Mouse (Mus musculus): Measurements from ENCODE around the gene Cd34. TPM values are rescaled to one million over a fixed set of nuclear protein-coding genes. Genes with fewer than 3 reads are reported as not detected.

The Cd34 gene
- polyA plus RNA-seq, 1 experiment, result not detected

DNA sequence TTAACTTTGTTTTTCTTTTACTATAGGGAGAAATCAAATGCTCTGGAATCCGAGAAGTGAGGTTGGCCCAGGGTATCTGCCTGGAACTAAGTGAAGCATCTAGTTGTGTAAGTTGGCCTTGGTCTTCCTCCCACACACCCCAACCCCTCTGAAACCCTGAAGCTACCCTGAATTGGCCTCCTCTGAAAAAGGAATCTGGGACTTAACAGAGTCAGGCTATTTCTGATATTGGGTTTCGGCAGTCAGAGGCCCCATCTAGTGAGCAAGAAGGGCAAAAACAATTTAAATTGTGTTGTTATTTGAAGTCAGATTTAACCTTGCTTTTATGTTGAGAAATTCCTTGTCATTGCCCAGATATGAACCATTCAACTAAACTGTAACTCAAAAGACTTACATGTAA, 12.3 kb downstream of the Cd34 start:
- no peak for TF ChIP-seq GATA1 (IDR thresholded peaks at IDR 0.05; ENCODE audit: low read length)

DNA sequence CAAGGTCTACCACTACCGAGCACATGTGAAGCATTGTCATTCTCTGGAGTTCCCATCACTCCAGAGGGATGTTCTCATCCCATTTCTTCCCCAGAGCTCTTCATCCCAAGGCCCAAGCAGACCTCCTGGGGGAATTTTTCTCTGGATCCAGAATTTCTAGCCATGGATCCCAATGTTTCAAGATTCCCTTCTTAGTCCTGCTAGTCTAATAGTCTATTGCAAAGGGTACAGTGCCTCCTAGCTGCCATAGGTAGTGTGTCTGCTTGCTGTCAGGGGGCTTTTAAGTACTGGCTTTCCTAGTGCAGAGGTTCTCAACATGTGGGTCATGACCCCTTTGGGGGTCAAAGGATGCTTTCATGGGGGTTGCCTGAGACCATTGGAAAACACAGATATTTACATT, 14.3 kb downstream of the Cd34 start:
- TF ChIP-seq GATA1 (IDR thresholded peaks at IDR 0.05; ENCODE audit: low read length), result no peak

DNA sequence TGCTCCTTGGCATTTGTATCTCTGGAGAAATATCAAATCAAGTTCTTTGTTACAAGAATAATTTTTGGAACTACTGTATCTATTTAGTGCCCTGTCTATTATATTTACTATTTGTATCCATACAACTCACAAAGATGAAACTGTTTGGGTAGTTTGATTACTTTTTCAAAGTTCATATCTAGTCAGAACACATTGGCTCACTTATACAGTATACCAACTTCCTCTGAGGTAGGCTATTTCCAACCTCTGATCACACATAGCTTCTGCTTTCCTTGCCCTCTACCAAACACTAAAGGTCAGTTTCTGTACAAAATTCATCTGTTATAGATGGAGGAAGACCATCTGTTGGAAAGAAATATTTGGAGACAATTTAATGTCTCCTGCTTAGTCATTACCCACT, 16.1 kb downstream of the Cd34 start:
- TF ChIP-seq GATA1 (IDR thresholded peaks at IDR 0.05; ENCODE audit: low read length), result no peak

DNA sequence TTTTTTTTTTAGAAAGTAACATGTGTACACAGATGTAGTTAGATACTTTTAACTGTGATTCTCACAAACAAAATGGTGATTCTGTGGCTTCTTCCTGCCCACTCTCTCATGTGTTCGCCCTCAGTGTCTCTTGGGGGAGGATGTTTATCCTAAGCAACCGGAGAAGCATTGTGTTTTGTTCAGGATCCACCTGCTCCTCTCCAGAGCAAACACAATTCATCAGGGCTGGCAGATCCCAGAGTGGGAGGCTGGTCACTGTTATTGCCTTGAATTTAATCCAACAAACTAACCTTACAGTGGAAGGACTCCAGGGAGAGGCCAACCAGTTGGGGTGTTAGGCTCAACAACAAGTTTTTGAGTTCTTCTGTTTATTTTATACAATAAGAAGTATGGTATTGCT, 17.1 kb downstream of the Cd34 start:
- no peak for TF ChIP-seq GATA1 (IDR thresholded peaks at IDR 0.05; ENCODE audit: low read length)

DNA sequence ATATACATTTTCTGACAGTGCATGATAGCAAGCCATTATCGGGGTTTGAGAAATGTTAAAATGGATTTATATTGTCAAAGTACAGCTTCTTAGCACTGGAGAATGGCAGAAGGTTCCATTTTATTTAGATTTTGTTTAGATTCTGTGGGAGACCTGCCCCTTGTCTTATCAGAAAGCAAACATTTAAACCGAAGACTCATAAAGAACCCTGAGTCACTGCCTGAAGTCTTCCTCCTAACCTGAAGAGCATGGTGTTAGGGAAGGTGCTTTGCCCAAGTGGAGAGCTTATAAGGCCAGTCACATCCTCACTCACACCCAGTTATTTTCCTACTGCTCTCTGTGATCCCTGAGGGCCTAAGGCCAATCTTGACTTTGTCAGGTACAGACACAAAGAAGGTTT, 18.4 kb downstream of the Cd34 start:
- TF ChIP-seq GATA1 (IDR thresholded peaks at IDR 0.05; ENCODE audit: low read length), result no peak

DNA sequence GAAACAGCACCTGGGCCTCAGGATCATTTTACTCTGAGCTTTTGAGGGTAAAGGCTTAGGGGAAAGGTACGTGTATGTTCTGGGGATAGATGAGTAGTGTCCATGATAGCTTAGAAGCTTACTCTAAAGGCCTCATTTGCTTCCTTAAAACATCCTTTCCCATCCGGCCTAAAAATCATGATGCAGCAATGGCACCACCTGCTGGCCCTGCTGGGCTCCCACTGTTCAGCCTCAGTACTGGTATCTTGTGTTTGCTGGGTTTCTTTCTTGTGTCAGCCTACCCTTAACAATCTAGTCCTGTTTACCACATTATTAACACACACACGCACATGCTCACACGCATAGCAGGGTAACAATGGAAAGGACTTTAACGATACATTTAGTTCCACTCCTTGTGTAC, 23.6 kb downstream of the Cd34 start:
- no peak for TF ChIP-seq GATA1 (IDR thresholded peaks at IDR 0.05; ENCODE audit: low read length)

DNA sequence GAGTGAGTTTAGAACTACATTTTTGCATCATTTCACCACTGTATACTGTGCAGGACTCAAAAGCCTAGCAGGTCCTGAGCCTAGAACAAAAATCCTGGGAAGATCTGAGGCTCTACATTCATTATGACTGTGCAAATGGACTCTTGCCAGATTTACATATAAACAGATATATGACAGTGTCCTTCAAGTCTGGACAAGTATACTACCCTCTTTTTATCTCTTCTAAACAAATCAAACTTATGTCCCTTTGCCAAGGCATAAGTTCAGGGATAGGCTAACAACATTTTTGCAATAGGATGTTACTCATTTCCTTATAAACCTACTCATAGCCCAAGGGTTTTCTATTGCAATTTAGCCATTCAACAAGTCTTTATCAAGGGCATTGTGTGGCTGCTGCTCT, 24.1 kb downstream of the Cd34 start:
- no peak for TF ChIP-seq GATA1 (IDR thresholded peaks at IDR 0.05; ENCODE audit: low read length)

DNA sequence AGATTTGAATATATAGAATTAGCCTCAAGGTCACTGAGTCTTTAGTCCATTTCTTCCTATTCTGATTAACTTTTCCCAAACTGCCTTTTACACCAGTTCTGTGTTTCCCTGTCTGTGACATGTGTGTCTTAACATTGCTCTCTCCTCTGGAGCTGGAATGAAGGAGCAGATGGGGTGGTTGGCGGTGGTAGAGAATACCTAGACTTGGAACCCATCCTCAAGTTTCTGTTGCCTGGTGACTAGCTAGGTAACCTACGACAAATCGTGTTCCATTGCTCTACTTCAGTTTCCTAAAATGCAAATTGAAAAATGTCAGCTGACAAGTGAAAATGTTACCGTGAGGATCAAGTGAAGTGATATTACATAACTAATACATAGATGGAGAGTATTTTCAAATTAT, 33.4 kb downstream of the Cd34 start:
- no peak for TF ChIP-seq GATA1 (IDR thresholded peaks at IDR 0.05; ENCODE audit: low read length)

DNA sequence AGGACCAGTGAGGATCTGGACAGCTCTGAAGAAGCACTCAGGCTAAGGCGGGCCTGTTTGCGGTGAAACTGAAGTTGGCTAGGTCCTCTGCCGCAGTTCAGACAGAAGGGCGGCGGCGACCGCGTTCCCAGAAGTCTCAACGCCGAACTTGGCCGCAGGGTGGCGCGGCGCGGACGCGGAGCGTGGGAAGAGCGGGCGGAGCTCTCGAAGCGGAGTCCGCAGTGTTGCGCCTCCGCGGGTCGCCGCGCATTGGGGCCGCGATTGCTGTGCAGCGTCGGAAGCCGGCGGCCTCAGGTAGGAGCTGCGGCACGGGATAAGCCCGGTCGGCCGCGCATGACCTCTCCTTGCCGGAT, 37.5 kb downstream of the Cd34 start:
- no peak for TF ChIP-seq GATA1 (IDR thresholded peaks at IDR 0.05; ENCODE audit: low read length)

DNA sequence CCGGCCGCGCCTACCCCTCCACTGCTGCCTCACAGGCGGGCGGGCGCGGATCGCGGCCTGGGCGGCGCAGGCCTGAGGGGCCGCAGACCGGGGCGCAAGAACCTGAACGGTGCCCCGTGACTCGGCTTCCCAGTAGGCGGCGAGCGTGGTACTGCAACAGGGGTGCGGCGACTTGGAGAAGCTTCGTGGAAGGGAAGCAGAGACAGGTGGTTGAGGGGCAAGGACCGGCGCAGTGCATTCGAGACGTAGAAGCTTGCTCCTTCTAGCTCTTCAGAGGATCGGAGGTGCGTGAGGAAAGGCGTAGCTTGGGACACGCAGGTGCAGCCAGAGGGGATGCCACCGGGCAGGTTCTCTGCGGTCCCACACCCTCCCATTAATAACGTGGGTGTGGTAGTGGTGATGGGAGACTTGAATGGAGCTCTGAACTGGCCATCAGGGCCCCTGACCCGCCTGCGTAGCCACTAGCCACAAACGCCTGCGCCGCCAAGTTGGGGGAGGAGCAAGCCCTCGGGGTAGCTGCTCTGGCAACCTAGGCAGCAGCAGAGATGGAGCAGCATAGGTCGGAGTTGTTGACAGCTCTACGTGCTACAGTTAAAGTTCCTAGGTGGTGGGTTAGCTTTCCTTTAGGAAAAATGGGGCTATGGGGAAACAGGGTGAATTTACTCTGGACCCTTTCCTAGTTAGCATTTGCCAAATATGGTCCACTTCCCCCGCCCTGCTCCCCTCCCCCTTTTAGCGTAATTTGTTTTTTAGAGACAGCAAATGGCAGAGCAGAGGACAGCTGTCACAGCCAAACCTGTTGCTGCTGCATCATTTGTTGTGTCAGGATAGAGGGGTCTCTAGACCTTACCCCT, 38.1 kb downstream of the Cd34 start:
- TF ChIP-seq GATA1 (IDR thresholded peaks at IDR 0.05; ENCODE audit: low read length), result no peak

DNA sequence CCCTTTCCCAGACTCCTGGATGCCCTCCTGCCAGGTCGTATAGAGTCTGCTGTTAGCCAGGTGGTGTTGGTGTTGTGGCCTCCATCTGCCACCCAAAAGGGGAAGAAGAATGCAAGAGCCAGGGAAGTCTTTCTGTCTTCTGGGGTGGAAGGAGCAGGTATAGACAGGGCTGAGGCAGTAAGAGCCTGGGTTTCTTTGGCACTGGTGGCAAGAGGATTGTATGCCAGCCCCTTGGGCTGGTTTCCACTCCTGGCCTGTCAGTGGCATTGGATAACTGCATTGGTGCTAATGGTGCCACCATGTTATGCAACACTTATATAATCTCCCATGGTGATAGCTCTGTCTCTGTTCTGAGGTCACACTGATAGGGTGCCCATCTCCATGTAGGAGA, 38.7 kb downstream of the Cd34 start:
- TF ChIP-seq GATA1 (IDR thresholded peaks at IDR 0.05; ENCODE audit: low read length), result no peak

DNA sequence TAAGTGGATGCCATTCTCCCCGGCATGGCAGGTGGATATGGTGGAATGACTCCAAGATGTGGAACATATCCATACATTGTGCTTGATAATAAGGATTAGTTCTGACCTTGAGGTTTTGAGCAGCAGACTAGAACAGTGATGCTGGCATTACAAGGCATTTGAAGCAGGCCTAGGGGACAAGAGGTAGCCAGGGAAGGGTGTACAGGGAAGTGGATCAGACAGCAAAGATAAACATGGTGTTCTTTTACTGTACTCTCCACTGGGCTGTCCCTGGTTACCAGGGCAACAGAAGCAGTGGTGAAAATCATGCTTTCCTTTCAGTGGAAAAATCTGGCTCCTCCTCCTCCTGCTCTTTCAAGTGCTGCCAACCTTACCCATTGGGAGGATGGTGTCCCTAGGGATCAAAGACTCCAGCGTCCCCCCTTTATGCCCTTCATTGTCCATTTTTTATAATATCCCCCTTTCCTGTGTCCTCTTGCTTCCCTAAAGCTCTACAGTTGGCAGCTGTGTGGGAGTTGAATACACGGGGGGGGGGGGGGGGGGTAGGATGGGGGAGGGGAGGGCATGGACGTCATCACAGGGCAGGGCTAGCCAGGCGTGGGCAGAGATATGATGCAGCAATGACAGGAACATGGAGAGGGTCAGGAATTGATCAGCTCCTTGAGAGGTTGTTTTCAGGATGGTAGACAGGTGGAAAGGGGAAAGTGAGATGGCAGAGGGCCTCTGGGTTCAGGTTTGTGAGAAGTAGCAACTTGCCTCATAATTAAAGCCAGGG, 39.5 kb downstream of the Cd34 start:
- TF ChIP-seq GATA1 (IDR thresholded peaks at IDR 0.05; ENCODE audit: low read length), result no peak

DNA sequence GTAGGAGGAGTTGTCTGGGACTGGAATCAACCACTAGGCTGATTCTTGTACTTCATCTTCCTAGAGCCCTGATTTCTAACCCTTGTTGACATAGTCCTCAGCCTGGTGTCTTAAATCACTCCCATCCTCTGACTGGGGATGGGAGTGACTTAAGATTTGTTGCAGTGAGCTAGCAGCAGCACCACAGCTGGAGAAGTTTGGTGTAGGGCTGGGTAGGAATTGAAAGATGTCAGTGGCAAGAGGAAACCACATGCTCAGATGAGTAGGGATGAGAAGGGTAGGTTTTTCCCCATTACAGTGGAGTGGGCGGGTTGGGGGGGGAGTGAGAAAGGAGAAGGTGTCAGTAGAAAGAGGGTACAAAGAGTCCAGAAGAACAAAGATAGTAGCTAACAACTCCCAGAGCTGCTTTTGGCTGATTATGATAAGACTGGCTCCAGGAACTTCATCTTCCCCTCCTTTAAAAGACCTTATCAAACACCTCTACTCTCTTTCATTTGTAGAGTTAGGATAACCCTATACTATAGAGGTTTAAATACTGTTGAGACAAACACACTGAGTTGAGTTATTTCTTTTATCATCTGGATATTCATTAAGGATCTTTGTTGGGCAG, 42.3 kb downstream of the Cd34 start:
- TF ChIP-seq GATA1 (IDR thresholded peaks at IDR 0.05; ENCODE audit: low read length), result peak; percentile 43

DNA sequence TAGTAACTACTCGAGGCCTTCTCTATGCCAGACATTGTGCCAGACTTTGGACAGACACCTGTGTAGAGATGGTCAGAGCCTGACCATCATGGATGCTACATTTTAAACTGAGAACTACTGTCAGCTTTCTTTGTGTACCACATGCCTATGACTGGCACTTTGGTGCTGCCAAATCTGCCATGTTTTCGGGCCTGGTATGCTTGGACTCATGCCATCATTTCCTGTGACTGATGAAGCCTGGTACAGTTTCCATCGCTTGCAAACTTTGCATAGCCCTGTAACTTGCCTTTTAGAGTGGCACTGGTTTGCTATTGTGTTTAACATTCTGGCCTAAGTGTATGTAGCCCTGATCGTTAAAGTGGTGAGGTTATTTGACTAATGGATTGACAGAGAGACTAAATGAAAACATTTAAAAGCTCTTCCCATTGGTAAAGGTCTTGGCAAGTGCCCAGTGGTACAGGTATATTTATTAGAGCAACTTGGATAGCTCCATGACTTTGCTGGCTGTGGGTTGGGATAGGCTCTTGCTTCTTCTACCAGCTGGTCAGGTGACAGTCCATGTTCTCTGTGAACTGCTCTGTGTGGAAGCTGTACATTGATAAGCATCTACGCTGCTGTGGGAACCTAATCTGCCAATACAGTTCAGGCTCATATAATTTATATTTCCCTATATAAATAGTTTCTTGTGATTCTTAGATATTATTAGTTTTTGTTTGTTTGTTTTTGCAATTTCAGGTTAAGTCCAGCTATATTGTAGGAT, 44.5 kb downstream of the Cd34 start:
- no peak for TF ChIP-seq GATA1 (IDR thresholded peaks at IDR 0.05; ENCODE audit: low read length)

DNA sequence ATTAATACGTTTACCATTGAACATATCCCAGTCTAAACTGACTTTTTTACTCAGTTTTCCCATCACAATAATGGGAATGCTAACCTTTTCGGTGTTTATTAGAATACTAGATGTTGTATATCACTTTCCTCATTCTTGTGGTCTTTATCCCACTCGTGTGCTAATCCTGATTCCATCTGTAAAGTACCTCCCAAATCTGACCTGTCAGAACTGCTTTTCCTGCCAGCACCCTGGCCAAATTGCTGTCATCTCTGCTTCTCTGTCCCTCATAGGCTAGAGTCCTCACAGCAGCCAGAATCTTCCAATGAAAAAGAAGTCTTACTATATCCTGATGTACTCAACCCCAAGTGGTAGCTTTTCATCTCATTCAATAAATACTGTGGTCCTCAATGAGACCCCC, 46.3 kb downstream of the Cd34 start:
- no peak for TF ChIP-seq GATA1 (IDR thresholded peaks at IDR 0.05; ENCODE audit: low read length)

All from G1E-ER4 (cell line).